Mouse (Mus musculus) lung, adult 2 months (tissue): ENCODE measurements at regions not wholly inside any gene's neighbourhood (a gene's known extent, or its start where the extent isn't known, plus 50 kb on each side); places are given as distances from the start of the nearest gene placed in this dataset.

ENCODE experiments used
- CTCF ChIP-seq: fragments of 200-500 bp; IDR thresholded peaks from 2 replicates; pipeline ENCODE4 v1.5.1; 2011; ENCODE audit warnings: mild to moderate bottlenecking, low read length, control low read depth; ENCODE audit not compliant: insufficient read depth
- POLR2A ChIP-seq: fragments of 200-500 bp; IDR thresholded peaks from 2 replicates; pipeline ENCODE4 v1.6.1; 2011; ENCODE audit warnings: low read depth, mild to moderate bottlenecking, control low read depth, low read length, borderline replicate concordance; ENCODE audit errors: extremely low read depth

GRCm38 (mm10) chr6:120581748-120582147 is 50.6 kb upstream of the Hdhd5 start:
- TF ChIP-seq CTCF (no peak), POLR2A (no peak)
